Mouse (Mus musculus): ENCODE data around the gene Gm26558.

DNA sequence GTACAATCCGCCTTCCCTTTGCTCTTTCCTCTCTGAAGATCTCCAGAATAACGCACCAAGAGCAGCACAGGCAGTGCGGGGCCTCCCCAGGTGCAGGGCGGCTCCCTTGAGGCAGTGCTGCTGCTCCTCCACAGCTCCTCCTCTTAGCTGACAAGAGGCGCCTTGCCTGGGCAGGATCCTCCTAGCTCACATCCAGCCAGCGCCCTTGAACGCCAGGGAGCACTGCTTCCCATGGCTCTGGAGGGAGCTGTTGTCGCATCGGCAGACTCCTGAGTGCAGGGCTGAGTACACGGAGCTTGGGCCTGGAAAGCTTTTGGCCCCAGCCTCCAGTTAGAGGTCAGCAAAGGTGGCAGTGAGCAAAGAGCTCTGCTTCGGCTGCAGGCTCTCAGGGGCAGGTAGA lies 28.3 kb upstream of the Gm26558 start:
- TF ChIP-seq CTCF (IDR thresholded peaks at IDR 0.05; ENCODE audit: borderline replicate concordance, control insufficient read depth, extremely low read depth, insufficient read depth, low read length, poor library complexity) (no peak), POLR2A (IDR thresholded peaks at IDR 0.05; ENCODE audit: control insufficient read depth, extremely low read depth, insufficient read depth, low read length, poor library complexity) (no peak)
